Mouse (Mus musculus): ENCODE measurements at regions not wholly inside any gene's neighbourhood (a gene's known extent, or its start where the extent isn't known, plus 50 kb on each side); places are given as distances from the start of the nearest gene placed in this dataset.
"Not testable (repeated sequence)": the region's sequence is repeated elsewhere in the genome, so short reads cannot be mapped to it uniquely, and the experiment has no call there.

- Histone ChIP-seq H3K27ac (no peak overlapping the region), H3K4me3 (no peak overlapping the region)
- no peak for DNase-seq (ENCODE audit: extremely low spot score in 1 of 2, low spot score in 2 of 2)
- intact Hi-C loops (cut with DNase I): no loop called here
- TF ChIP-seq CTCF (IDR thresholded peaks at IDR 0.05): no peak
Observed at GRCm38 (mm10) chr19:59516957-59517356, 58.8 kb downstream of the Emx2 start.

GRCm38 (mm10) chr19:59519156-59519555 is 61.0 kb downstream of the Emx2 start:
- peak; percentile 10 to 16 for DNase-seq (ENCODE audit: extremely low spot score in 1 of 2, low spot score in 2 of 2)
- Histone ChIP-seq H3K27ac (no peak overlapping the region), H3K4me3 (no peak overlapping the region)
- no peak for TF ChIP-seq CTCF (IDR thresholded peaks at IDR 0.05)
- intact Hi-C loops (cut with DNase I): no loop called here

GRCm38 (mm10) chr19:59522176-59522575 is 64.0 kb downstream of the Emx2 start:
- no peak for DNase-seq (ENCODE audit: extremely low spot score in 1 of 2, low spot score in 2 of 2)
- intact Hi-C loops (cut with DNase I): no loop called here
- H3K27ac ChIP-seq: no peak overlapping the region
- H3K4me3 ChIP-seq: no peak overlapping the region
- TF ChIP-seq CTCF (IDR thresholded peaks at IDR 0.05): no peak

GRCm38 (mm10) chr19:59523356-59523755 is 65.2 kb downstream of the Emx2 start:
- TF ChIP-seq CTCF (IDR thresholded peaks at IDR 0.05): no peak
- H3K4me3 ChIP-seq: no peak overlapping the region
- intact Hi-C loops (cut with DNase I): no loop called here
- no peak overlapping the region for H3K27ac ChIP-seq
- no peak for DNase-seq (ENCODE audit: extremely low spot score in 1 of 2, low spot score in 2 of 2)

- DNase-seq (ENCODE audit: extremely low spot score in 1 of 2, low spot score in 2 of 2): no peak
- Histone ChIP-seq H3K27ac (no peak overlapping the region), H3K4me3 (no peak overlapping the region)
- TF ChIP-seq CTCF (IDR thresholded peaks at IDR 0.05): no peak
- intact Hi-C loops (cut with DNase I): no loop called here
Observed at GRCm38 (mm10) chr19:59564101-59564500, 105.9 kb downstream of the Emx2 start.

- no peak for DNase-seq (ENCODE audit: extremely low spot score in 1 of 2, low spot score in 2 of 2)
- intact Hi-C loops (cut with DNase I): no loop called here
- H3K4me3 ChIP-seq: no peak overlapping the region
- no peak for TF ChIP-seq CTCF (IDR thresholded peaks at IDR 0.05)
- H3K27ac ChIP-seq: no peak overlapping the region
Observed at GRCm38 (mm10) chr19:59568907-59569306, 110.7 kb downstream of the Emx2 start.

GRCm38 (mm10) chr19:59569590-59569989 is 111.4 kb downstream of the Emx2 start:
- DNase-seq (ENCODE audit: extremely low spot score in 1 of 2, low spot score in 2 of 2); intact Hi-C loops (cut with DNase I); H3K4me3 ChIP-seq; H3K27ac ChIP-seq: not testable (repeated sequence)

- intact Hi-C loops (cut with DNase I): no loop called here
- Histone ChIP-seq H3K27ac (no peak overlapping the region), H3K4me3 (no peak overlapping the region)
- no peak for TF ChIP-seq CTCF (IDR thresholded peaks at IDR 0.05)
- DNase-seq (ENCODE audit: extremely low spot score in 1 of 2, low spot score in 2 of 2): no peak
Observed at GRCm38 (mm10) chr19:59574346-59574745, 116.2 kb downstream of the Emx2 start.

GRCm38 (mm10) chr19:59577886-59578285 is 119.7 kb downstream of the Emx2 start:
- intact Hi-C loops (cut with DNase I): no loop called here
- no peak for TF ChIP-seq CTCF (IDR thresholded peaks at IDR 0.05)
- no peak for DNase-seq (ENCODE audit: extremely low spot score in 1 of 2, low spot score in 2 of 2)
- no peak overlapping the region for H3K4me3 ChIP-seq
- H3K27ac ChIP-seq: no peak overlapping the region

GRCm38 (mm10) chr19:59579676-59580075 is 121.5 kb downstream of the Emx2 start:
- Histone ChIP-seq H3K27ac (no peak overlapping the region), H3K4me3 (no peak overlapping the region)
- intact Hi-C loops (cut with DNase I): no loop called here
- no peak for TF ChIP-seq CTCF (IDR thresholded peaks at IDR 0.05)
- no peak for DNase-seq (ENCODE audit: extremely low spot score in 1 of 2, low spot score in 2 of 2)

GRCm38 (mm10) chr19:59585835-59586234 is 127.7 kb downstream of the Emx2 start:
- Histone ChIP-seq H3K4me3 (no peak overlapping the region), H3K27ac (no peak overlapping the region)
- TF ChIP-seq CTCF (IDR thresholded peaks at IDR 0.05): no peak
- DNase-seq (ENCODE audit: extremely low spot score in 1 of 2, low spot score in 2 of 2): no peak
- intact Hi-C loops (cut with DNase I): no loop called here

- no peak for DNase-seq (ENCODE audit: extremely low spot score in 1 of 2, low spot score in 2 of 2)
- H3K27ac ChIP-seq: no peak overlapping the region
- TF ChIP-seq CTCF (IDR thresholded peaks at IDR 0.05): no peak
- no peak overlapping the region for H3K4me3 ChIP-seq
- intact Hi-C loops (cut with DNase I): no loop called here
Observed at GRCm38 (mm10) chr19:59587303-59587702, 129.1 kb downstream of the Emx2 start.

- H3K27ac ChIP-seq: no peak overlapping the region
- DNase-seq (ENCODE audit: extremely low spot score in 1 of 2, low spot score in 2 of 2): no peak
- intact Hi-C loops (cut with DNase I): no loop called here
- H3K4me3 ChIP-seq: no peak overlapping the region
- TF ChIP-seq CTCF (IDR thresholded peaks at IDR 0.05): no peak
Observed at GRCm38 (mm10) chr19:59588068-59588522, 129.9 kb downstream of the Emx2 start.

- H3K27ac ChIP-seq: no peak overlapping the region
- DNase-seq (ENCODE audit: extremely low spot score in 1 of 2, low spot score in 2 of 2): no peak
- intact Hi-C loops (cut with DNase I): no loop called here
- TF ChIP-seq CTCF (IDR thresholded peaks at IDR 0.05): no peak
- no peak overlapping the region for H3K4me3 ChIP-seq
Observed at GRCm38 (mm10) chr19:59590021-59590420, 131.8 kb downstream of the Emx2 start.
